Mouse (Mus musculus) kidney, postnatal 36 days (tissue): ENCODE measurements around the gene 1700012A03Rik.

ENCODE experiments used
- DNase-seq, 2 experiments: peaks; one replicate each; pipeline ENCODE4 v3.0.0; 2021 to 2022; ENCODE audit warnings: mixed read lengths in 2 of 2

Gene 1700012A03Rik

GRCm38 (mm10) chr6:32049951-32050345, at the start of gene 1700012A03Rik:
Gene 1700012A03Rik, plus strand, starts transcription at chr6:32050246.
- no peak for DNase-seq

- DNase-seq: no peak
Measured at GRCm38 (mm10) chr6:32004228-32004627, 45.8 kb upstream of the 1700012A03Rik start.

GRCm38 (mm10) chr6:32005914-32006313, 44.1 kb upstream of the 1700012A03Rik start:
- no peak for DNase-seq

GRCm38 (mm10) chr6:32006382-32006781, 43.7 kb upstream of the 1700012A03Rik start:
- DNase-seq: no peak

- no peak for DNase-seq
Measured at GRCm38 (mm10) chr6:32007336-32007735, 42.7 kb upstream of the 1700012A03Rik start.

GRCm38 (mm10) chr6:32016841-32017240, 33.2 kb upstream of the 1700012A03Rik start:
- DNase-seq: peak; percentile 13 to 64

GRCm38 (mm10) chr6:32017406-32018104, 32.5 kb upstream of the 1700012A03Rik start:
- peak in 1 of 2 experiments; percentile 19 for DNase-seq

- DNase-seq: peak; percentile 52 to 66
Measured at GRCm38 (mm10) chr6:32018105-32018446, 32.0 kb upstream of the 1700012A03Rik start.

- no peak for DNase-seq
Measured at GRCm38 (mm10) chr6:32021853-32022536, 28.1 kb upstream of the 1700012A03Rik start.

GRCm38 (mm10) chr6:32022537-32022869, 27.5 kb upstream of the 1700012A03Rik start:
- DNase-seq: no peak

- DNase-seq: peak; percentile 2 to 15
Measured at GRCm38 (mm10) chr6:32028228-32029009, 21.6 kb upstream of the 1700012A03Rik start.

GRCm38 (mm10) chr6:32034226-32034625, 15.8 kb upstream of the 1700012A03Rik start:
- no peak for DNase-seq

- no peak for DNase-seq
Measured at GRCm38 (mm10) chr6:32045344-32045743, 4.7 kb upstream of the 1700012A03Rik start.

GRCm38 (mm10) chr6:32049256-32049950, 643 bp upstream of the 1700012A03Rik start:
- no peak for DNase-seq

- peak; percentile 20 to 34 for DNase-seq
Measured at GRCm38 (mm10) chr6:32052135-32052915, 2.3 kb downstream of the 1700012A03Rik start.

GRCm38 (mm10) chr6:32056525-32056924, 6.5 kb downstream of the 1700012A03Rik start:
- no peak for DNase-seq

- DNase-seq: no peak
Measured at GRCm38 (mm10) chr6:32058571-32058970, 8.5 kb downstream of the 1700012A03Rik start.

GRCm38 (mm10) chr6:32060641-32061040, 10.6 kb downstream of the 1700012A03Rik start:
- DNase-seq: no peak

- no peak for DNase-seq
Measured at GRCm38 (mm10) chr6:32061266-32061665, 11.2 kb downstream of the 1700012A03Rik start.

- DNase-seq: no peak
Measured at GRCm38 (mm10) chr6:32065789-32066510, 15.9 kb downstream of the 1700012A03Rik start.

GRCm38 (mm10) chr6:32072161-32072560, 22.1 kb downstream of the 1700012A03Rik start:
- peak in 1 of 2 experiments; percentile 11 for DNase-seq
